Mouse (Mus musculus): ENCODE results near the gene Pnlip.

DNA sequence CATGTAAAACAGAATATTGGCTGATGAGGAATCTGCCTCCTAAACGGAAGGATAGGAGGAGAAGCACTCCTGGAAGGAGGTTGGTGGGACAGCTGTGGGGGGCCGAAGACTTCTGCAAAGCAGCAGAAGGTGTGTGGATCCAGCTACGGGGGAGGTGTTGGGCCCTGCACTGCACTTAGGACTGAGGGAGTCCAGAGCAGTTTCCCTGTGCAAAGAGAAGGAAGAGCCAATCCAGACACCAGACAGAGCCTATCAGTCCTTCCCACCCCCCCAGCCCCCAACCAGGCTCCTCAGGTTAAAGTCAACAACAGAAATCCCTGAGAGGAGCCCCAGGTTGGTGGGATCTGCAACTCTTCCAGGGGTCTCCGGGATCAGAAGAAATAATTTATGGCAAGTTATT is 27.5 kb upstream of the Pnlip start:
- TF ChIP-seq POLR2A (IDR thresholded peaks at IDR 0.05; ENCODE audit: borderline replicate concordance, low read depth, low read length) (no peak), CTCF (IDR thresholded peaks at IDR 0.05; ENCODE audit: low read depth, low read length) (no peak)

Data from bone marrow macrophage, adult 2 months (primary cell).